Mouse (Mus musculus) c-Kit-positive CD71-positive TER-119-positive erythroid progenitor cells, embryonic 14.5 days (primary cell): ENCODE measurements around the gene Hmcn1.
A peak's percentile ranks its signal among the peaks of the same experiment; 100 is the strongest.

Experiments
- DNase-seq: peaks from one replicate; pipeline ENCODE4 v3.0.0-alpha.2; 2013; ENCODE audit warnings: low spot score

The Hmcn1 gene

GRCm38 (mm10) chr1:150993162-150994064, at the start of gene Hmcn1:
Gene Hmcn1 (minus strand): TSS chr1:150993435.
- no peak for DNase-seq

GRCm38 (mm10) chr1:151040945-151041649, 47.9 kb upstream of the Hmcn1 start:
- DNase-seq: no peak

GRCm38 (mm10) chr1:151040290-151040689, 47.1 kb upstream of the Hmcn1 start:
- no peak for DNase-seq

- DNase-seq: no peak
These were observed 46.0 kb upstream of the Hmcn1 start for GRCm38 (mm10) chr1:151039189-151039588.

GRCm38 (mm10) chr1:151038566-151038965, 45.3 kb upstream of the Hmcn1 start:
- DNase-seq: no peak

GRCm38 (mm10) chr1:151036405-151036985, 43.3 kb upstream of the Hmcn1 start:
- no peak for DNase-seq

- no peak for DNase-seq
These were observed 42.5 kb upstream of the Hmcn1 start for GRCm38 (mm10) chr1:151035766-151036165.

GRCm38 (mm10) chr1:151034993-151035592, 41.9 kb upstream of the Hmcn1 start:
- DNase-seq: peak; percentile 54

GRCm38 (mm10) chr1:151033291-151033690, 40.1 kb upstream of the Hmcn1 start:
- no peak for DNase-seq

- no peak for DNase-seq
These were observed 38.3 kb upstream of the Hmcn1 start for GRCm38 (mm10) chr1:151031581-151031980.

- no peak for DNase-seq
These were observed 37.9 kb upstream of the Hmcn1 start for GRCm38 (mm10) chr1:151031086-151031485.

GRCm38 (mm10) chr1:151025049-151025773, 32.0 kb upstream of the Hmcn1 start:
- DNase-seq: no peak

- DNase-seq: no peak
These were observed 26.1 kb upstream of the Hmcn1 start for GRCm38 (mm10) chr1:151019273-151019890.

GRCm38 (mm10) chr1:151011056-151011455, 17.8 kb upstream of the Hmcn1 start:
- peak; percentile 45 for DNase-seq

GRCm38 (mm10) chr1:151009115-151009797, 16.0 kb upstream of the Hmcn1 start:
- DNase-seq: peak; percentile 41

GRCm38 (mm10) chr1:151007747-151008146, 14.5 kb upstream of the Hmcn1 start:
- no peak for DNase-seq

- DNase-seq: no peak
These were observed 10.8 kb upstream of the Hmcn1 start for GRCm38 (mm10) chr1:151004007-151004406.

GRCm38 (mm10) chr1:151001868-151002428, 8.7 kb upstream of the Hmcn1 start:
- no peak for DNase-seq

GRCm38 (mm10) chr1:151000714-151001113, 7.5 kb upstream of the Hmcn1 start:
- no peak for DNase-seq

- no peak for DNase-seq
These were observed 1.4 kb upstream of the Hmcn1 start for GRCm38 (mm10) chr1:150994612-150995011.
